Mouse (Mus musculus): Measurements from ENCODE around the gene Glo1. TPM values are rescaled to one million over a fixed set of nuclear protein-coding genes. Genes with fewer than 3 reads are reported as not detected.

Glo1 gene
- polyA plus RNA-seq, 1 experiment from 2014 or later, result 232 TPM

DNA sequence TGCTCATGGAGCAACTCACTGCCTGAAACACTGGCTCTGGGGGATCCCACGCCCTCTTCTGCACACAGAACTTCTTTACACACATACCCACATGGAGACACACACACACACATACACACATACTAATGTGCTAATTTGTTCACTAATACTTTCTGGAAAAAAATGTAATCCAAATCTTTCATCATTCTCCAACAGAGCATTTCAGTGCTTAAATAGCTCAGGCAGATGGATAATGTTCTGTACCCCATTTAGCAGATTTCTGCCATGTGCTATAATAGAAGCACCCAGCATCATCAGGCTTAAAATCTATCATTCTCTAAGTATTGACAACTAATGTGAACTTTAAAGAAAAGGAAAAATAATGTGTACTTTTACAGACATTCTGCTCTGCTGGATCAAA, 45.9 kb downstream of the Glo1 start:
- no peak overlapping the region for H3K4me3 ChIP-seq
- no peak overlapping the region for H3K27ac ChIP-seq (ENCODE audit: poor library complexity, severe bottlenecking)
- 68% methylated on average over 1 of the region's 1 CpGs for WGBS
- no peaks in the 10 kb centered on the region for H3K9me3 ChIP-seq (replicated peaks)
- peaks cover 7% of the 10 kb centered on the region for H3K4me1 ChIP-seq (replicated peaks)
- H3K4me2 ChIP-seq, result no peak overlapping the region
- H3K9ac ChIP-seq, result no peak overlapping the region
- ATAC-seq (ENCODE audit: insufficient number of reproducible peaks, low FRiP score), result no peak
- no peaks in the 10 kb centered on the region for H3K36me3 ChIP-seq
- H3K27me3 ChIP-seq (replicated peaks), result no peaks in the 10 kb centered on the region

DNA sequence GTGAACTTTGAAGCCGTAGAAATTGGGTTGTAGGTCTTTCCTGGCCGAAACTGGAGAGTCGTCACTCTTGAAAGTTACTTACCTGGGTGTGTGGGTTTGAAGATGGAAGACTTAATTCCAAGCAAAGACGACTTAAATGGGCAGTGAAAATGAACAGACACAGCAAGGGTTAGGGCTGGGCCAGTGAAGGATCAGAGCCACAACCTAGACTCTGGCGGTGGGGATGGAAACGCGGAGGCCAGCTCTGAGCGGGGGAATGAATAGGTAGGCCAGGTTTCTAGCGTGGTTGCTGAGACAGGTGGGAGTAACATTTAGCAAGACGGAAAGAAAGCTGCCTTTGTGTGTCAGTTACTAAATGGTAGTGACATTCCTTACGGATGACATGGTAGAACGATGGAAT, 49.7 kb downstream of the Glo1 start:
- peak overlapping the region; percentile 85 for H3K4me2 ChIP-seq
- H3K27ac ChIP-seq (ENCODE audit: poor library complexity, severe bottlenecking), result peak overlapping the region; percentile 77
- no peaks in the 10 kb centered on the region for H3K27me3 ChIP-seq (replicated peaks)
- peak overlapping the region; percentile 87 for H3K9ac ChIP-seq
- WGBS, result 55% methylated on average over 12 of the region's 12 CpGs
- ATAC-seq (ENCODE audit: insufficient number of reproducible peaks, low FRiP score), result no peak
- peaks cover 15% of the 10 kb centered on the region for H3K4me1 ChIP-seq (replicated peaks)
- H3K9me3 ChIP-seq (replicated peaks), result no peaks in the 10 kb centered on the region
- peak overlapping the region; percentile 65 for H3K4me3 ChIP-seq
- no peaks in the 10 kb centered on the region for H3K36me3 ChIP-seq

DNA sequence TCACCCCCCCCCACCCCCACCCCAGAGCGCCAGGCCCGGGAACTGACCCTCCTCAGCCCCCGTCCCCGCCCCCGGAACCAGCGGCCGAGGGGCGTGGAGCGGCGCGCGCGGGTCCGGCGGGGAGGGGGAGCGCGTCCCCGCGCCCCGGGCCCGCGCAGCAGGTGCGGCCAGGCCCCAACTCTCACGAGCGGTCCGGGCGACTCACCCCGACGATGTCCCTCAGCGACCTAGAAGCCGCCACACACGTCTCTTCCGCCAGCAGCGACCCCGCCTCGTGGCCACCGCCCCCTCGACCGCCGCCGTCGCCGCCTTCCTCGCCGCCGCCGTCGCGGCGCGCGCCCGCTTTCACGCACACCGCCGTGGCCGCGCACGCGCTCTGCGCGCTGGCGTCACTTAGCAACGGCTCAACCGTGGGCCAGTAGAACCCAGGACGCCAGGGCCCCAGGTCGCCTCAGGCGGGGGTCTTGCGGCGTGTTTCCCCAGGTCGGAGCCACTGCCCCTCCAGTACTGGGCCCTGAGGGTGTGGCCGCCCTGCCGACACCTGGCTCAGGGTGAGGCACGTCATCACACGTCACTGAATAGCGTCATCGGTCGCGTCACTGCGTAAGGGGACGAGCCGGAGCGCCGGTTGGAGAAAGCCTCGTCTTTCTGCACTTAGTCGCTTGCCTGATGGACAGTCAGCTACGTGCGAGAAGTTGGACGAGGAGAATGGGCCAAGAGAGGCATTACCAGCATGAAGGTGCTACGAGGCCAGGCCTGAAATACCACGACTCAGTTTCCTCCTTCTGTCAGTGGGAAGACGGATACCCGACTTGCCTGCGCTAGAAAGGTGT, 50.5 kb downstream of the Glo1 start, which contains the start of gene Btbd9:
Gene Btbd9 (minus strand): TSS at position 548 of the 833 bp plus-strand sequence.
- no peaks in the 10 kb centered on the region for H3K36me3 ChIP-seq
- H3K4me1 ChIP-seq (replicated peaks), result peaks cover 20% of the 10 kb centered on the region
- H3K4me3 ChIP-seq, result peak within 1 kb of the TSS; percentile 65
- WGBS, result 0% methylated on average over 78 of the region's 94 CpGs
- no peaks in the 10 kb centered on the region for H3K9me3 ChIP-seq (replicated peaks)
- H3K27ac ChIP-seq (ENCODE audit: poor library complexity, severe bottlenecking), result peak within 1 kb of the TSS; percentile 77
- peak; percentile 93 for ATAC-seq (ENCODE audit: insufficient number of reproducible peaks, low FRiP score)
- no peaks in the 10 kb centered on the region for H3K27me3 ChIP-seq (replicated peaks)
- peak within 1 kb of the TSS; percentile 85 for H3K4me2 ChIP-seq
- H3K9ac ChIP-seq, result peak within 1 kb of the TSS; percentile 87

DNA sequence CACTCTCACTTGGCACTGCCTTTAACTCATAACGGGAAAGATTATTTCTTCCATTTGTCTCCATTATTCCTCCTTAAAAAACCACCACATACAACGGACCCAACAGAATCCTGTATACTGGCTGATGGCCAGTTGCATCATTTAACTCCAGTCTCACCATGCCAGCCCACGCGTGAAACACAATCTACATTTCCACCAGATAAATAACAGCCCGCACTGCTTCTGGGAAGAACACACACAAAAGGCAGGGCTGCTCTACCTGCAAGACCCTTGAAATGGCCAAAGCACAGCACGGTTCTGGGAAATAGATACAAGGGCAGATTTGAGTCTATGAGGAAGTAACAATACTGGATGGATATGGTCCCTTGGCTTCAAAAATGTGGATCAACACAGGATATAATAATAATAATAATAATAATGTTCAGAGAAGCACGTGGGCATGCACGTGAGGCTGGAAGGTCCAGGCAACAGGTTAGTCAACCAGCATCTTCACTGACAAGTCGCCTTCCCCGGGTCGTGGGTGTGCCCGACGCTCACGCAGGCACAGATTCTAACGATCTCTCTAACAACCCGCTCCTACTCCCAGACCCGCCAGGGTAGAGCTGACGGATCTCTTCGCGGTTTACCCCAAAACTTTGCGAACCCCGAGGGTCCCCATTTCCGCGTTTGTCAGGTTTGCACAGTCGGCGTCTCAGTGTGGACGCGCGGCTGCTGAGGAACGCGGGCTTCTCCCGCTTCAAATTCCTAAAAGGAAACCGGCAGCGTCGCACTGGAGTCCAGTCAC, 51.4 kb downstream of the Glo1 start:
- no peak for ATAC-seq (ENCODE audit: insufficient number of reproducible peaks, low FRiP score)
- Histone ChIP-seq H3K9ac (peak overlapping the region; percentile 87), H3K27ac (ENCODE audit: poor library complexity, severe bottlenecking) (peak overlapping the region; percentile 77), H3K4me1 (replicated peaks) (peaks cover 27% of the 10 kb centered on the region), H3K36me3 (no peaks in the 10 kb centered on the region), H3K9me3 (replicated peaks) (no peaks in the 10 kb centered on the region), H3K4me2 (peak overlapping the region; percentile 85), H3K27me3 (replicated peaks) (no peaks in the 10 kb centered on the region), H3K4me3 (peak overlapping the region; percentile 65)
- 6% methylated on average over 35 of the region's 35 CpGs for WGBS

DNA sequence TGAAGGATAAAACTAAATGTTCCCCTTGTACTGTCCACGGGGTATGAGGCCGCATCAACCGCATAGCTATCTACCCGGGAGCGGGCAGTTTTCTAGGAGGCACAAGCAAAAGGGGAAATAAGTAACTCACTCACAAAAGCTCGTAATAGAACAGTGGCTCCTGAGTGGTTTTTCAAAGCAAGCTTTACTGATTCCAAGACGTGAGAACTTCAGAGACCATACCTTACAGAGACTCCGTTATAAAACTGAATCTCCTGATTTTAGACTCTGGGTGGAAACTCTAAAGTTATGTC, 51.9 kb downstream of the Glo1 start:
- peak overlapping the region; percentile 65 for H3K4me3 ChIP-seq
- no peak overlapping the region for H3K9ac ChIP-seq
- H3K27ac ChIP-seq (ENCODE audit: poor library complexity, severe bottlenecking), result peak overlapping the region; percentile 34; the same call in 1 of the 2 replicates
- H3K27me3 ChIP-seq (replicated peaks), result no peaks in the 10 kb centered on the region
- H3K36me3 ChIP-seq, result no peaks in the 10 kb centered on the region
- peak overlapping the region; percentile 85; the same call in 1 of the 2 replicates for H3K4me2 ChIP-seq
- ATAC-seq (ENCODE audit: insufficient number of reproducible peaks, low FRiP score), result no peak
- H3K4me1 ChIP-seq (replicated peaks), result peaks cover 32% of the 10 kb centered on the region
- WGBS, result 74% methylated on average over 8 of the region's 8 CpGs
- H3K9me3 ChIP-seq (replicated peaks), result no peaks in the 10 kb centered on the region

DNA sequence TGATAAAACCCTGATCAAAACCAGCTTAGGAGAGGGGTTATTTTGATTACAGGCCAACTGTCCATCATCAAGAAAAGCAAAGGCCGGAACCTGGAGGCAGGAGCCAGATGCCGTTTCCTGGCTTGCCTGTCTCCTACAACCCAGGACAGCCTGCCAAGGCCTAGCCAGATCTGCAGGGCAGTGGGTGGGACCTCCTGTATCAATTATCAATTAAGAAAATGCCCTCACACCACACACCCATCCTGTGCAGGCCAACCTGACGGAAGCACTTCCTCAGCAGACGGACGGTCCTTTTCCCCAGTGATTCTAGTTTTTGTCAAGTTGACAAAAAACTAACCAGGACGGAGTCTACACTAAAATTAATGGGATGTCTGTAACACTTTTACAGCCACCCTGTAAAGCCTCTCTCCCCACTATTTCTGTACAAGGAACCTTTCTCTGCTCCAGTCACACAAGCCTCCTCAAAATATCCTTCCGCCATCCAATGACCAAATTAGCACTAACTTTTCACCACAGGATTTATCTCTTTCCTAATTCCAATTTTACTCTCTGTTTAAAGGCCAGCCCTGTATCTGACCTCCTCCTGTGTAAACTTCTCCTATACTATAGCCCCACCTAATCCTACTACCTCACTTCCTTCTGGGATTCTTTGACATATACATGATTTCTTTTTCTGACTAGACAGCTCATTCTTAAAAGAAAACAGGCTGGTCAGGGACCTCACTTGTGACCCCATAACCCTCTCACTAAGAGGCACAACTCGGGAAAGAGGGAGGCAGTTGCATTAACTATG, 52.5 kb downstream of the Glo1 start:
- Histone ChIP-seq H3K4me2 (peak overlapping the region; percentile 85; the same call in 1 of the 2 replicates), H3K9me3 (replicated peaks) (no peaks in the 10 kb centered on the region), H3K9ac (no peak overlapping the region), H3K4me1 (replicated peaks) (peaks cover 32% of the 10 kb centered on the region), H3K4me3 (peak overlapping the region; percentile 65), H3K27me3 (replicated peaks) (no peaks in the 10 kb centered on the region), H3K27ac (ENCODE audit: poor library complexity, severe bottlenecking) (peak overlapping the region; percentile 34), H3K36me3 (no peaks in the 10 kb centered on the region)
- WGBS, result 45% methylated on average over 8 of the region's 8 CpGs
- ATAC-seq (ENCODE audit: insufficient number of reproducible peaks, low FRiP score), result no peak

DNA sequence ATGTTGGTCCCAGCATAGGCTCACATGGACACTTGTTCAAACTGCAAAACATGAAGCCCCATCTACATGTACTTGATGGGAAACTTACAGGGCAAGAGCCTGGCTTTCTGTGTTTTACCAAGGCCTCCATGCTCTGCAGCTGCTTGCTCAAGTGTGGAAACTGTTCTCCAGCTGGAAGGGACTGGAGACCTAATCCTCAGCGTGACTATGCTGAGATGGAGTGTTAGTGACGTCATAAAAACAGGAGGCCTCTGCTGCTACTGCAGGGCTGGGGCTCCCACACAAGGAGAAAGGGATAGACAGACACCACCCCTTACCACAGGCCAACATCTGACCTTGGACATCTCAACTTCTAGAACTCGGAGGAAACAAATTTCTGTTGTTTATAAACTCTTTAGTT, 55.7 kb downstream of the Glo1 start:
- Histone ChIP-seq H3K36me3 (no peaks in the 10 kb centered on the region), H3K9ac (no peak overlapping the region), H3K27me3 (replicated peaks) (no peaks in the 10 kb centered on the region), H3K4me1 (replicated peaks) (peaks cover 28% of the 10 kb centered on the region), H3K4me2 (no peak overlapping the region), H3K4me3 (no peak overlapping the region), H3K9me3 (replicated peaks) (no peaks in the 10 kb centered on the region), H3K27ac (ENCODE audit: poor library complexity, severe bottlenecking) (no peak overlapping the region)
- ATAC-seq (ENCODE audit: insufficient number of reproducible peaks, low FRiP score), result no peak
- 42% methylated on average over 3 of the region's 3 CpGs for WGBS

DNA sequence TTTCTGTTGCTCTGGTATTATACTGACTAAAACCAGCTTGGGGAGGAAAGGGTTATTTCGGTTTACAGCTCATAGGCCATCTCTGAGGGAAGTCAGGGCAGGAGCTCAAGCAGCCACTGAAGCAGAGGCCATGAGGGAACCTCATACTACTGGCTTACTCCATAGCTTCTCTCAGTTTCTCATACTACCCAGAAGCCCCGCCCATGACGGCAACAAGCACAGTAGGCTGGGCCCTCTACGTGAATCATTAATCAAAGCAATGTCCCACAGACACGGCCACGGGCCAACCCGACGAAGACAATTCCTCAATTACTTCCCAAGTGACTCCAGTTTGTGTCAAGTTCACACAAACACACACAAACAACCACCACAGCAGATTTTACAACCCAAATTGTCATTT, 56.5 kb downstream of the Glo1 start:
- 72% methylated on average over 8 of the region's 8 CpGs for WGBS
- Histone ChIP-seq H3K9ac (no peak overlapping the region), H3K27ac (ENCODE audit: poor library complexity, severe bottlenecking) (no peak overlapping the region), H3K9me3 (replicated peaks) (no peaks in the 10 kb centered on the region), H3K4me3 (no peak overlapping the region), H3K36me3 (no peaks in the 10 kb centered on the region), H3K4me2 (no peak overlapping the region), H3K4me1 (replicated peaks) (peaks cover 28% of the 10 kb centered on the region), H3K27me3 (replicated peaks) (no peaks in the 10 kb centered on the region)
- ATAC-seq (ENCODE audit: insufficient number of reproducible peaks, low FRiP score), result no peak

DNA sequence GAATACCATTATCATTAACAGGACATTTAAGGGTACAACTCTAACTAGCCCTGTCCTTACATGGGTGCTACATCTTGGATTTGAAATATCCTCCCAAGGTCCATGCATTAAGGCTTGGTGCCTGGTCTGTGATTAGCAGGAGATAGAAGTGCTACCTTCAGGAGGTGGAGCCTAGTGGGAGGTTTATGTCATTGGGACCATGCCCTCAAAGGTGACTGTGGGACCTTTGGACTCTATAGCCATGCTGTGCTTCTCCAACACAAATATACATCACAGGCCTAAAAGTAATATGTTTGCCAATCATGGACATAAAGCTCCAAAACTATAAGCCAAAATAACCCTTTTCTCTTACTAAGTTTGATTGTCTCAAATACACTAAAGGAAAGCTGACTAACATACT, 58.2 kb downstream of the Glo1 start:
- H3K27me3 ChIP-seq (replicated peaks), result no peaks in the 10 kb centered on the region
- no peak overlapping the region for H3K9ac ChIP-seq
- H3K4me3 ChIP-seq, result no peak overlapping the region
- no peaks in the 10 kb centered on the region for H3K9me3 ChIP-seq (replicated peaks)
- no peak for ATAC-seq (ENCODE audit: insufficient number of reproducible peaks, low FRiP score)
- peaks cover 24% of the 10 kb centered on the region for H3K4me1 ChIP-seq (replicated peaks)
- H3K27ac ChIP-seq (ENCODE audit: poor library complexity, severe bottlenecking), result no peak overlapping the region
- no peaks in the 10 kb centered on the region for H3K36me3 ChIP-seq
- no peak overlapping the region for H3K4me2 ChIP-seq

DNA sequence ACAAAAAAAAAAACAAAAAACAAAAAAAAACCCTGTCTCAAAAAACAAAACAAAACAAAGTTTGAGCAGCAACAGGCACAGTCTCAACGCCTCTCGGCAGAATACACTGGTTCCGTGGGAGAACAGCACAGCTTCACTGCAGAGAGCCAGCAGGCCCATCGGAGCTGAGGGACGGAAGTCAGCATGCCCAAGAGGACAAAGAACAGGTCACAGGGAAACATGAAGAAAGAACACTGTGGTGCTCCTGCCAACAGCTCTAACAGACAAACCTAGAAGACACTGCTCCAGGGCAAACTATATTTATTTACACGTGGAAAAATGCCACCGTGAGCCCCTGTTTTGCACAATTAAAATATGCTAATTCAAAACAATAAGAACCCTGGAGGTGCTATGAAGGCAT, 61.7 kb downstream of the Glo1 start:
- H3K4me2 ChIP-seq, result no peak overlapping the region
- peaks cover 10% of the 10 kb centered on the region for H3K4me1 ChIP-seq (replicated peaks)
- H3K9me3 ChIP-seq (replicated peaks), result no peaks in the 10 kb centered on the region
- no peaks in the 10 kb centered on the region for H3K36me3 ChIP-seq
- WGBS, result 72% methylated on average over 7 of the region's 7 CpGs
- no peak overlapping the region for H3K27ac ChIP-seq (ENCODE audit: poor library complexity, severe bottlenecking)
- no peak overlapping the region for H3K4me3 ChIP-seq
- H3K9ac ChIP-seq, result no peak overlapping the region
- ATAC-seq (ENCODE audit: insufficient number of reproducible peaks, low FRiP score), result no peak
- H3K27me3 ChIP-seq (replicated peaks), result no peaks in the 10 kb centered on the region

DNA sequence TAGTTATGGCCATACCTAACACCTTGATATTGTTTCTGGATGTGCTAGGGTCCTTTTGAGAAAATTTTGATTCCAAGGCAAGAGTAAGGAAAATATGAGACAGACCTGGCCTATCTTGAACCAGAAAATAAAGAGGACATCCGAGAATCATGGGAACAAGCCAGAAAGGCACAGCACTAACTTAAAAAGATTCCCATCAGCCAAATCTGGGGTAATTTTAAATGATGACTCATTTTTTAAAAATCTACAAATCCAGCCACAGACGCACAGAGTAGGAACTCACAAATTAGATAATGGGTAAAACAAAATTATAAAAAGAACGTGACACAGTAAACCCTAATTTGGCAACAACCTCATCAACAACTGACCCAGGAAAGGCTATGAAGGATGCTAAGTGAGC, 62.3 kb downstream of the Glo1 start:
- 78% methylated on average over 3 of the region's 3 CpGs for WGBS
- Histone ChIP-seq H3K4me3 (no peak overlapping the region), H3K4me2 (no peak overlapping the region), H3K27me3 (replicated peaks) (no peaks in the 10 kb centered on the region), H3K4me1 (replicated peaks) (peaks cover 7% of the 10 kb centered on the region), H3K27ac (ENCODE audit: poor library complexity, severe bottlenecking) (no peak overlapping the region), H3K36me3 (no peaks in the 10 kb centered on the region), H3K9me3 (replicated peaks) (no peaks in the 10 kb centered on the region), H3K9ac (no peak overlapping the region)
- no peak for ATAC-seq (ENCODE audit: insufficient number of reproducible peaks, low FRiP score)

All from heart, embryonic 12.5 days (tissue).